Mouse (Mus musculus) megakaryocyte progenitor cell, adult 5-6 weeks (primary cell): ENCODE measurements around the gene Ntpcr. TPM values are rescaled to one million over a fixed set of nuclear protein-coding genes. Genes with fewer than 3 reads are reported as not detected.

Experiments
- ATAC-seq: replicated peaks from 2 replicates; pipeline ENCODE4 v1.8.0; 2016; ENCODE audit warnings: mild to moderate bottlenecking, moderate TSS enrichment, inconsistent platforms; ENCODE audit not compliant: poor library complexity
- total RNA-seq, 2 experiments: library from RNA; stranded (forward) in 1 of 2; stranded (reverse) in 1 of 2; fragments of 157-497, 149-512 nt in 1 of 2; fragments of 200-1000 nt in 1 of 2; gene quantifications; 2 replicates each; pipeline versions ENCODE4 v1.2.3 to v1.2.4; 2015 to 2017

The Ntpcr gene
- total RNA-seq, 2 experiments from 2014 or later, result 26.9 to 51.5 TPM

- ATAC-seq, result no peak
Observed at GRCm38 (mm10) chr8:125773281-125773803, 43.6 kb downstream of the Ntpcr start.

GRCm38 (mm10) chr8:125775031-125775430 lies 45.3 kb downstream of the Ntpcr start:
- ATAC-seq, result no peak

- ATAC-seq, result no peak
Observed at GRCm38 (mm10) chr8:125776314-125776713, 46.6 kb downstream of the Ntpcr start.

GRCm38 (mm10) chr8:125776800-125777199 lies 47.0 kb downstream of the Ntpcr start:
- ATAC-seq, result peak; percentile 82

GRCm38 (mm10) chr8:125777478-125778164 lies 47.9 kb downstream of the Ntpcr start:
- peak; percentile 51 for ATAC-seq

- ATAC-seq, result no peak
Observed at GRCm38 (mm10) chr8:125778919-125779318, 49.2 kb downstream of the Ntpcr start.

GRCm38 (mm10) chr8:125779656-125780055 lies 49.9 kb downstream of the Ntpcr start:
- no peak for ATAC-seq

- no peak for ATAC-seq
Observed at GRCm38 (mm10) chr8:125782161-125782560, 52.4 kb downstream of the Ntpcr start.

- ATAC-seq, result peak; percentile 68
Observed at GRCm38 (mm10) chr8:125786886-125787285, 57.1 kb downstream of the Ntpcr start.

- ATAC-seq, result peak; percentile 77
Observed at GRCm38 (mm10) chr8:125792816-125793455, 63.2 kb downstream of the Ntpcr start.

- ATAC-seq, result no peak
Observed at GRCm38 (mm10) chr8:125795341-125795740, 65.6 kb downstream of the Ntpcr start.

GRCm38 (mm10) chr8:125796970-125797369 lies 67.2 kb downstream of the Ntpcr start:
- ATAC-seq, result no peak

Other genes starting within 250 kb of the Ntpcr start
- gene Sipa1l2, start 160.2 kb upstream of the Ntpcr start, total RNA-seq (2015), result 0.84 and 1.5 TPM in 2 replicates
- 2.0 and 2.3 TPM in 2 replicates for gene Sipa1l2, start 160.2 kb upstream of the Ntpcr start, total RNA-seq (2017)
- gene Map10, start 60.1 kb upstream of the Ntpcr start, total RNA-seq (2015), result 1.2 and 1.3 TPM in 2 replicates
- 1.1 and 1.3 TPM in 2 replicates for gene Map10, start 60.1 kb upstream of the Ntpcr start, total RNA-seq (2017)
- not detected in 2 replicates for gene Pcnx2, start 168.4 kb downstream of the Ntpcr start, total RNA-seq (2015)
- 0.03 TPM in 1 of 2 replicates, not detected in the other for gene Pcnx2, start 168.4 kb downstream of the Ntpcr start, total RNA-seq (2017)
- not detected in 2 replicates for gene Map3k21, start 180.5 kb downstream of the Ntpcr start, total RNA-seq (2015)
- gene Map3k21, start 180.5 kb downstream of the Ntpcr start, total RNA-seq (2017), result not detected in 2 replicates